8 mouse cellular contexts compared by ENCODE assay signal in genomic region chr11:59182864-59183331, GRCm38 (mm10). TPM values are rescaled to one million over a fixed set of nuclear protein-coding genes. Genes with fewer than 3 reads are reported as not detected.
DNase-seq lines count a peak whose midpoint lies in the region; ATAC-seq and TF ChIP-seq lines count a peak whose summit lies in the region.
"Had no signal": no experiment of that assay in that cellular context is flagged by ENCODE, and none has a peak within 500 bp of the region (broad histone marks: within the 10 kb centered on the region; RNA-seq: fewer than 3 reads in every experiment).

Gjc2 (minus strand) TSS chr11:59183213.

- WGBS in midbrain, postnatal 0 days, result 40% methylated on average over 3 of the region's 3 CpGs
- 46% methylated on average over 3 of the region's 3 CpGs for WGBS in midbrain, embryonic 10.5 days
- WGBS in intestine, embryonic 16.5 days, result 31% methylated on average over 3 of the region's 3 CpGs
- 28% methylated on average over 3 of the region's 3 CpGs for WGBS in lung, embryonic 14.5 days
- 45% methylated on average over 3 of the region's 3 CpGs for WGBS in forebrain, embryonic 10.5 days

- DNase-seq in midbrain, postnatal 0 days (ENCODE audit: low spot score), result no peak
- DNase-seq in midbrain, embryonic 10.5 days (ENCODE audit: low spot score), result no peak
- DNase-seq in gastrocnemius, adult 2 months, result peak; percentile 81
- DNase-seq in lung, embryonic 14.5 days, result peak; percentile 62
- DNase-seq in spleen, postnatal 4 days (ENCODE audit: low spot score in 2 of 2), result no peak
- no peak for DNase-seq in forebrain, embryonic 10.5 days (ENCODE audit: extremely low spot score, low spot score)

- H3K4me2 ChIP-seq in midbrain, postnatal 0 days (ENCODE audit: low read depth, low read length, poor library complexity, severe bottlenecking), result no peak within 1 kb of the TSS
- peak within 1 kb of the TSS; percentile 25 for H3K4me2 ChIP-seq in intestine, embryonic 16.5 days (ENCODE audit: low read depth, low read length)
- no peak within 1 kb of the TSS for H3K4me2 ChIP-seq in lung, embryonic 14.5 days

- no peak within 1 kb of the TSS for H3K4me3 ChIP-seq in midbrain, postnatal 0 days (ENCODE audit: low read depth, low read length)
- H3K4me3 ChIP-seq in midbrain, embryonic 10.5 days, result no peak within 1 kb of the TSS
- peak within 1 kb of the TSS; percentile 43 for H3K4me3 ChIP-seq in gastrocnemius, adult 2 months
- peak within 1 kb of the TSS; percentile 12; the same call in 1 of the 2 replicates for H3K4me3 ChIP-seq in intestine, embryonic 16.5 days (ENCODE audit: low read length)
- no peak within 1 kb of the TSS for H3K4me3 ChIP-seq in lung, embryonic 14.5 days (ENCODE audit: low read depth, low read length)
- no peak within 1 kb of the TSS for H3K4me3 ChIP-seq in forebrain, embryonic 10.5 days

- 0 out of 2 replicates have a peak, but pooled peaks have one; percentile 10 for ATAC-seq in midbrain, postnatal 0 days (ENCODE audit: low FRiP score)
- peak; percentile 39 for ATAC-seq in intestine, embryonic 16.5 days
- peak; percentile 26; the same call in 1 of the 2 replicates for ATAC-seq in lung, embryonic 14.5 days (ENCODE audit: insufficient read depth)

- peaks cover 44% of the 10 kb centered on the region for H3K36me3 ChIP-seq in midbrain, postnatal 0 days (ENCODE audit: insufficient read depth, low read length)
- peaks cover 47% of the 10 kb centered on the region for H3K36me3 ChIP-seq in midbrain, embryonic 10.5 days
- H3K36me3 ChIP-seq in intestine, embryonic 16.5 days (ENCODE audit: control insufficient read depth, insufficient read depth, low read length), result 0 out of 2 replicates have a peak, but pooled peaks cover 7% of the 10 kb centered on the region
- H3K36me3 ChIP-seq in lung, embryonic 14.5 days (ENCODE audit: insufficient read depth), result peaks cover 34% of the 10 kb centered on the region
- H3K36me3 ChIP-seq in forebrain, embryonic 10.5 days (replicated peaks), result peaks cover 47% of the 10 kb centered on the region

- TF ChIP-seq CTCF in midbrain, postnatal 0 days (IDR thresholded peaks at IDR 0.05), result no peak
- TF ChIP-seq CTCF in gastrocnemius, adult 2 months (IDR thresholded peaks at IDR 0.05), result no peak
- TF ChIP-seq CTCF in lung, embryonic 14.5 days (IDR thresholded peaks at IDR 0.05; ENCODE audit: low read depth), result peak; percentile 3; the same call in 1 of the 2 replicates

- H3K27ac ChIP-seq in midbrain, postnatal 0 days (ENCODE audit: low read depth, low read length), result no peak within 1 kb of the TSS
- H3K27ac ChIP-seq in midbrain, embryonic 10.5 days (replicated peaks), result no peak within 1 kb of the TSS
- H3K27ac ChIP-seq in gastrocnemius, adult 2 months, result peak within 1 kb of the TSS; percentile 80
- H3K27ac ChIP-seq in intestine, embryonic 16.5 days (ENCODE audit: low read length), result peak within 1 kb of the TSS; percentile 86
- H3K27ac ChIP-seq in lung, embryonic 14.5 days (ENCODE audit: low read depth), result no peak within 1 kb of the TSS; the same call in 1 of the 2 replicates
- H3K27ac ChIP-seq in forebrain, embryonic 10.5 days, result no peak within 1 kb of the TSS

- peak within 1 kb of the TSS; percentile 13; the same call in 1 of the 2 replicates for H3K9ac ChIP-seq in midbrain, postnatal 0 days (replicated peaks; ENCODE audit: low read length, poor library complexity, severe bottlenecking)
- H3K9ac ChIP-seq in intestine, embryonic 16.5 days (ENCODE audit: low read depth, low read length), result 0 out of 2 replicates have a peak within 1 kb of the TSS, but pooled peaks have one; percentile 31
- no peak within 1 kb of the TSS for H3K9ac ChIP-seq in lung, embryonic 14.5 days

- no peaks in the 10 kb centered on the region for H3K9me3 ChIP-seq in midbrain, postnatal 0 days (ENCODE audit: low read length)
- no peaks in the 10 kb centered on the region for H3K9me3 ChIP-seq in midbrain, embryonic 10.5 days (replicated peaks)
- H3K9me3 ChIP-seq in intestine, embryonic 16.5 days (ENCODE audit: control insufficient read depth, low read length), result no peaks in the 10 kb centered on the region
- no peaks in the 10 kb centered on the region for H3K9me3 ChIP-seq in lung, embryonic 14.5 days (ENCODE audit: low read depth, low read length)
- no peaks in the 10 kb centered on the region for H3K9me3 ChIP-seq in forebrain, embryonic 10.5 days

- peaks cover 8% of the 10 kb centered on the region for H3K27me3 ChIP-seq in midbrain, postnatal 0 days (ENCODE audit: insufficient read depth, low read length)
- H3K27me3 ChIP-seq in midbrain, embryonic 10.5 days (ENCODE audit: low read depth, poor library complexity, severe bottlenecking), result peaks cover 24% of the 10 kb centered on the region
- H3K27me3 ChIP-seq in intestine, embryonic 16.5 days (replicated peaks; ENCODE audit: control insufficient read depth, insufficient read depth, low read length), result peaks cover 16% of the 10 kb centered on the region
- peaks cover 11% of the 10 kb centered on the region for H3K27me3 ChIP-seq in lung, embryonic 14.5 days (ENCODE audit: insufficient read depth, low read length)
- peaks cover 28% of the 10 kb centered on the region for H3K27me3 ChIP-seq in forebrain, embryonic 10.5 days (ENCODE audit: poor library complexity, severe bottlenecking)

- no peaks in the 10 kb centered on the region for H3K4me1 ChIP-seq in midbrain, postnatal 0 days (ENCODE audit: insufficient read depth, low read length)
- H3K4me1 ChIP-seq in midbrain, embryonic 10.5 days, result peaks cover 10% of the 10 kb centered on the region
- H3K4me1 ChIP-seq in intestine, embryonic 16.5 days (ENCODE audit: control insufficient read depth, insufficient read depth, low read length), result peaks cover 19% of the 10 kb centered on the region
- no peaks in the 10 kb centered on the region for H3K4me1 ChIP-seq in lung, embryonic 14.5 days (ENCODE audit: insufficient read depth)
- no peaks in the 10 kb centered on the region for H3K4me1 ChIP-seq in forebrain, embryonic 10.5 days

- intact Hi-C loops in gastrocnemius, adult 2 months (cut with DNase I), result loop anchor here (1.0 to 5.0 kb wide), 2 partner anchors 22 to 91 kb away; no protein-coding TSS in a partner anchor

RNA-seq across cellular contexts. Expression of gene Gjc2, which starts in this region (rescaled TPM):
- total RNA-seq in midbrain, postnatal 0 days (2014; rRNA removed), result 0.38 and 0.99 TPM in 2 replicates
- 0.27 and 0.44 TPM in 2 replicates for polyA plus RNA-seq in midbrain, postnatal 0 days (2015; fragmentation: Nextera tagmentation; extraction: Ambion mirVana)
- polyA plus RNA-seq in midbrain, embryonic 10.5 days (2016; fragmentation: Nextera tagmentation; extraction: Ambion mirVana), result not detected in 2 replicates
- total RNA-seq in gastrocnemius, adult 2 months (2021), result under 1 TPM; 0.10 to 0.20 TPM
- 0.81 and 1.4 TPM in 2 replicates for polyA plus RNA-seq in intestine, embryonic 16.5 days (2015; fragmentation: Nextera tagmentation; extraction: Ambion mirVana)
- 0.16 and 0.34 TPM in 2 replicates for polyA plus RNA-seq in lung, embryonic 14.5 days (2014; fragmentation: Nextera tagmentation; extraction: Ambion mirVana)
- not detected in 2 replicates for polyA plus RNA-seq in forebrain, embryonic 10.5 days (2016; fragmentation: Nextera tagmentation; extraction: Ambion mirVana)
- polyA plus RNA-seq: neural tube, embryonic 11.5 days had no signal

Comparison
In these comparisons a context has a peak if more than half of its experiments do, and no peak if none do; other contexts are left out.
1. Peak in ATAC-seq and H3K9ac ChIP-seq in midbrain, postnatal 0 days; RNA of the gene not detected or under 1 TPM.
2. Peak in DNase-seq, H3K4me3 ChIP-seq and H3K27ac ChIP-seq in gastrocnemius, adult 2 months; RNA of the gene not detected or under 1 TPM.
3. Peak in DNase-seq and ATAC-seq in lung, embryonic 14.5 days; RNA of the gene not detected or under 1 TPM.